Mouse (Mus musculus): ENCODE measurements around the gene Dnttip1.
"Not testable (repeated sequence)": the region's sequence is repeated elsewhere in the genome, so short reads cannot be mapped to it uniquely, and the experiment has no call there.

The Dnttip1 gene

DNA sequence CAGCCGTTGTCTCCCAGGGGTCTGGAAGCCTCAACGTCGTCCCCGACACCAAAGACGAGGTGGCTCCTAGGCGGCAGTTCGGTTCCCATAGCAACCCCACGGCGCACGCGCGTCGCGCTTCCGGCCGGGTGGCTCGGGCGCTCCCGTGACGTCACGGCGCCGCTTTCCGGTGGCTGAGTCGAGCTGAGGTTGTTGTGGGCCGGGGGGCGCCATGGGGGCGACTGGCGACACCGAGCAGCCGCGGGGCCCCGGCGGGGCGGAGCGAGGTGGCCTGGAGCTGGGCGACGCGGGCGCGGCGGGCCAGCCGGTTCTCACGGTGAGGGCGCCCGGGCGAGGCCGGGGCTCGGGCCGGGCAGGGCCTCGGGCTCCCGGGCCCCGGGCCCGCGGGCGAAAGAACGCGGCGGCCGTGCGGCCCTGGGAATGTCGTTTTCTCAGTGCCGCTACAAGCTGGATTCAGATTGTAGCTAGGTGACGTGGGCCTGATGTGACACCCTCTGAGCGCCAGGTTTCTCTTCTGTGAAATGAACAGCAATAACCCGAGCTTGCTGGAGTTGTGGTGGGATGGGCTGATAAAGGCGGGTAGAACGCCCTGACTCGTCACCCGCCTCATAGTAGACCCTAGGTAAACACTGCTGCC, at the start of gene Dnttip1, which contains the start of gene Wfdc3:
Gene Dnttip1, plus strand, starts transcription at position 141 of the 637 bp plus-strand sequence.
Gene Wfdc3, minus strand, starts transcription at position 89 of the 637 bp plus-strand sequence.
- DNase-seq (ENCODE audit: low read depth, low spot score), result peak; percentile 89

DNA sequence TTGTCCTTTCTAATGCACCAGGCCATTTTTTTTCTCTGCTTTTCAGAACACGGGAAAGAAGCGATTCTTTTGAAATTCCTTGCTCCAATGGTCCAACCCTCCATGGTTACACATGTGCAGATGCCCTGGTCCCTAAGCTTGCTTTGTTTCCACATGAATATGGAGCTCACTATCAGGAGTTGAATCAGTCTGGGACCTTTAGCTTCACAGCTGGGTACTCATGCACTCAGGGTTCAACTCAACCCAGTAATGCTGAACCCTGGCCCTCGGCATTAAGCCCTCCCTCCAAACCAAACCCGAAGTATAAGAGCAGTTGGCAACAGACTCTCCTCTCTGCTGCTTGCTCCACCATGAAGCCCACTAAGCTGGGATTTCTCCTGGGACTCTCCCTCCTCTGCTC, 47.6 kb upstream of the Dnttip1 start, which contains the start of gene Spint4:
Gene Spint4, plus strand, starts transcription at position 301 of the 400 bp plus-strand sequence.
- DNase-seq (ENCODE audit: low read depth, low spot score), result no peak

DNA sequence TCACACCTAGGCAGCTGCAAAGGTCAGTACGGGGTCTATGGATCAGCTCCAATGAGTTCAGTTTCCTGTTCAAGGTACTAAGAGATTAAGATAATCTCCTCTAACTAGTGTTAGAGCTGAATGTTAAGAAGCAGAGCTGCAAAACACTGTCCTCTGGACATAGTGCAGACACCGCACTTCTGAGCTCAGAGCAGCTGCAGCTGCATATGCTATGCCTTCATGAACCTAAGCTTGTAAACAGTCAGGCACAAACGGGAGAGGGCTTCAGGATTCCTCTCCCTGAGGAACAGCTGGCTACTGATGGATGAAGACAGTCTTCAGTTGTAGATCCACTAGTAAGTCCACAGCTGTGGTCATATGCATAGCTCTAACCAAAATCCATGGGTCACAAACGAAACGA, 44.8 kb upstream of the Dnttip1 start:
- DNase-seq (ENCODE audit: low read depth, low spot score), result no peak

DNA sequence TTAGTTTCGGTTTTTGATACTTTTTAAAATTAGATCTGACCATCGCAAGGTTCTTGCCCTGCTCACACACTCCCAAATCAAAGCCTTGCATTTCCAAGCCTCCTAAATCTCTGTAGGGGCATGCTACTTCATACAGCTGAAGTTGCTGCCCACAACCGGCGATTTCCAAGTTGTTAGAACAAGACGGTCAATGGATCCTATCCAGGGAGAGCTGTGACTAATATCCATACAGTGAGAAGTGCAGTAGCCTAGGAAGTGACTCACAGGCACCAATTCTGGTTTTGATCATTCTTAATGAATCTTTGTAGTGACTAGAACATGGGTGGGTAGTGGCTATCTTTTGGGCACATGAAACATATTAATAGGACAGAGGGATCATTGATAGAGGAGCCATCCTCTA, 44.0 kb upstream of the Dnttip1 start:
- DNase-seq (ENCODE audit: low read depth, low spot score), result no peak

DNA sequence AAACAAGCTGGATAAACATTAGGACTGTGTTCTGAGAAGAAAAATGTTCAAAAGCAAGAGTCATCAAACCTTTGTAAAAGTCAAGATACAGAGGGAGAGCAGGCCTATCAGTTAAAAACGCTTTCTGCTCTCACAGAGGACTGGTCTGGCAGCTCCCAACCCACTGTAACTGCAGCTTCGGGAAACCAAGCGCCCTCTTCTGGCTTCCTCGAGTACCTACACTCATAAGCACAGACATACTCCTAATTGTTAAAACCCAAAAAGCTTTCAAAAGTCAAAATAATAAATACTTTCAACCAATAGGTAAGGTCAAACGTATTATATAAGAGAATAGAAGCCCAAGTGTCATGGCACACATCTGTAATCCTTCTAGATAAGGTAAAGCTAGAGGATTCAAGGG, 41.5 kb upstream of the Dnttip1 start:
- no peak for DNase-seq (ENCODE audit: low read depth, low spot score)

DNA sequence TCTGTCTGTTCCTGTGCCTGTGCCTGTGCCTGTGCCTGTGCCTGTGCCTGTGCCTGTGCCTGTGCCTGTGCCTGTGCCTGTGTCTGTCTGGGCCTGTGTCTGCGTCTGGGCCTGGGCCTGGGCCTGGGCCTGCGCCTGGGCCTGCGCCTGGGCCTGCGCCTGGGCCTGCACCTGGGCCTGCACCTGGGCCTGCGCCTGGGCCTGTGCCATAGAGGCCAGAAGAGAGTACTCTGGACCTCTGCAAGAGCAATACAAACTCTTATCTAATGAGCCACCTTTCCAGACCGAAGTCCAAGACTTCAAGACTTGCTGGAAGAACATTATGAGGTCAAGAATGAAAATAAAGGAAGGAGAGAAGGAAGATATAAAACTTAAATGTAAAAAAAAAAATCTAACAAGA, 40.5 kb upstream of the Dnttip1 start:
- no peak for DNase-seq (ENCODE audit: low read depth, low spot score)

DNA sequence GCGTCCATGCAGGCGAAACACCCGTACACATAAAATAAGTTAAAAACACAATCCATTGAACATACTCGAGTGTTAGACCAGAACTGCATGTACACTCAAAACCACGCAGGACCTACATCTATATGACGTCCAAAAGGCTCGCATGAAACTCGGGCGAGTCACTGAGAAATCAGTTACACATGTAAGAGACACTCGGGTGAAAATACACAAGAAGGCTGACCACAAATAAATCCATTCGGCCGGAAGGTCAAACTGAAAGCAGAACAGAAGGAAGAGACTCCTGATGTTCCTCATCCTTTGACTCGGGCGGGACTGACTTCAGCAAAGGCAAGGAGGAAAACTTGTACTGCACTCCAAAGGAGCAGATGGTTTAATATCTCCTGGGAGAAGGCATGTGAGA, 39.8 kb upstream of the Dnttip1 start:
- DNase-seq (ENCODE audit: low read depth, low spot score), result no peak

DNA sequence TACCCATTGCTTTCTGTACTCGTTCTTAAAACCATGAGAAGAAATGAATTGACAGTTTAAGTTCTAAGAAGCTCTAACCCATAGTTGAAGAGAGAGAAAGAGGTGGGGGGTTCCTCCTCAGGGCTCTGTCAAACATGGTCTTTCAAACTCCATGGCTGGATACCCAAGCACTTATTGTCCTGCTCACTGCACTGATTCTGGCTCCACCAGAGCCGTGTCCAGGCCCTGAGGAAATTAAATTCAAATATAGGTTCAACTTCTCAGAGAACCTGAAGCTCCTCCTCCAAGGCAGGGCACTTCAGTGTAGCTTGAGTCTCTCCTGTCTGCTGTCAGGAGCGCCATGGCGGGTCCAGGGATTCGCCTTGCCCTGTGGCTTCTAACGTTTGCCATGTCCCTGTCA, 30.8 kb upstream of the Dnttip1 start, which contains the start of gene Spint5:
Gene Spint5, plus strand, starts transcription at position 301 of the 400 bp plus-strand sequence.
- no peak for DNase-seq (ENCODE audit: low read depth, low spot score)

DNA sequence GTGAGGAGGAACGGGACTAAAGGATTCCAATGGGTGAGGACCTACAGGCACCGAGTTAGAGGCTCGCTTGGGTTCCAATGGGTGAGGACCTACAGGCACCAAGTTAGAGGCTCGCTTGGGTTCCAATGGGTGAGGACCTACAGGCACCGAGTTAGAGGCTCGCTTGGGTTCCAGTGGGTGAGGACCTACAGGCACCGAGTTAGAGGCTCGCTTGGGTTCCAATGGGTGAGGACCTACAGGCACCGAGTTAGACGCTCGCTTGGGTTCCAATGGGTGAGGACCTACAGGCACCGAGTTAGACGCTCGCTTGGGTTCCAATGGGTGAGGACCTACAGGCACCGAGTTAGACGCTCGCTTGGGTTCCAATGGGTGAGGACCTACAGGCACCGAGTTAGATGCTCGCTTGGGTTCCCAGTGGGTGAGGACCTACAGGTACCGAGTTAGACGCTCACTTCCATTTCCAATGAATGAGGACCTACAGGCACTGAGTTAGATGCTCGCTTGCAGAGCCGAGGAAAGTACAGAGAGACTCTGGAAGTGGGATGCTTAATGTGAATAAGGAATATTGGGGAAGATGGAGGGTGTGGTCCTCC, 29.5 kb upstream of the Dnttip1 start:
- not testable (repeated sequence) for DNase-seq (ENCODE audit: low read depth, low spot score)

DNA sequence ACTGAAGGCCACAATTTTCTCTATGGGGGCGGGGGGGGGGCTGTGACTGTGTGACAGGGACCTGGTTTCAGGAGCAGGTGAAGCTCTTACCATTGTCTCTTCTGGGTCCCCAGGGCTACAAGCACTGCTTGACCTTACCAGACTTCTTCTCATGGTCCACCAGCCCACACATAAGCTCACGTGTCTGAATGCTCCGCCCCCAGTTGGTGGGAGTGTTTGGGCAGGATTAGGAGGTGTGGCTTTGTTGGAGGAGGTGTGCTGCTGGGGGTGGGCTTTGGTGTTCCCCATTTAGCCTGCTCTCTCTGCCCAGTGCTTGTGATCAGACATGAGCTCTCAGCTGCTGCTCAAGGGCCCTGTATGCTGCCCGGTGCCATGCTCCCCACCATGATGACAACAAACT, 22.5 kb upstream of the Dnttip1 start:
- no peak for DNase-seq (ENCODE audit: low read depth, low spot score)

DNA sequence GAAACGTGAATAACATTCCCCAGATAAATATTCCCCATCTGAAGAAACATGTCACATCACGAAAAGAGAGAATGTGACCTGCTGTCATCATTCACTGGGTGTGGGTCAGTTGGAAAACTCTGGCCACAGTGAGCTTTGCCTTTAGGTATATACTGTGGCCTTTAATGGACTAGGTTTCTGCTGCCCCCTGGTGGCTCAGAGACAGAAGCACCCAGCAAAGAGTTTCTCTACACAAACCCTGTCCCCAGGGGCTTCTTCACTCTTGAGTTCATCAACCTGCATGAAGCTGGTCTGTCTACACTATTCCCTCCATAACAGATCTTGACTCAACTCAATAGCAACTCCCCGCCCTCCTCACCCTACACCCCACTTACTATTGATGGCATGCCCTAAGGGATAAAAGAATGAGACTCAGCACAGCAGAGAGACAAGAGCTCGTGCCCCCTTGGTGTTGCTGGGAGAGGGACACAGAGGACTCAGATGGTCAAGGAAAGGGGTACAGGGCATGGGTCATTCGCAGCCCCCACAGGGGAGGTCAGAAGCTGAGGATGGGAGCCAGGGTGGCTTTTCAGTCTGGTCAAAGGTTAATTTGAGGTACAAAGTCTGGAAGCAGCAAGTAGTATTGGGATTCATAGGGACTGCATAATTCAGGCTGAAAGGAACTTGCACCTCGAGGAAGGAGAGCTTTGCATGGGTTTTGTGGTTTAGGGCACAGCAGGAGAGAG, 19.7 kb upstream of the Dnttip1 start:
- peak; percentile 25 for DNase-seq (ENCODE audit: low read depth, low spot score)

DNA sequence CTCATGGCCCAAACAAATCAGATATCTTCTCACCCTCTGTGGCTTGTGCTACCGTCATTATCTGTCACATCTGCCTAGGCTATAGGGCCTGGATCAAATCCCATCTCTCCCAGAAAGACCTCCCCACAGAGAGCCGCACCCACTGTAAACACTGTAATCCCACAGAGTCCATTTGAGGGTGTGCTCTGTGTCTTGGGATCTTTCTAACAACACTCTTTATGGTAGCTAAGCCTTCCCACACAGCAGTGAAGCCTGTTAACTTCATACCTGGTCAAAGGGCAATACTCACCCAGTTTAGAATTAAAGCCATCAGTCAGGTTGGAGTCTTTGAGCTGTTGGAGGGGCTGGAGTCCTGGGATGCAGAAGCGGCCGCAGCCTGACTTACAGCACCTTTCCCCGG, 14.1 kb upstream of the Dnttip1 start:
- DNase-seq (ENCODE audit: low read depth, low spot score), result no peak

DNA sequence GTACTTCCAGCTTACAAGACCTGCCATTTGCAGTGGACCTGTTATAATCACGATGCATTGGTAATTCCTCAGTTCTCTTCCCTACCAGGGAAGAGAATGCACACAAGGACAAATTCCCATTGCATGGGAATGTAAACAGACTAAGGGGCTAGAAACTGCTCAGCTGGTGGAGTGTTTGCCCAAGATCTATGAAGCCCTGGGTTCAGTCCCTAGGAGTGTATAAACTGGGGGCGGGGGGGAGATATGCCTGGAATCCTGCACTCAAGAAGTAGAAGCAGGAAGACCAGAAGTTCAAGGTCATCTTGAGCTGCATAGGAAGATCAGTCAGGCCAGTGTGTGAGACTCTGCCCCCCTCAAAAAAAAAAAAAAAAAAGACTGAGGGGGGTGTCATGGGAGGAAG, 12.5 kb upstream of the Dnttip1 start:
- DNase-seq (ENCODE audit: low read depth, low spot score), result no peak

DNA sequence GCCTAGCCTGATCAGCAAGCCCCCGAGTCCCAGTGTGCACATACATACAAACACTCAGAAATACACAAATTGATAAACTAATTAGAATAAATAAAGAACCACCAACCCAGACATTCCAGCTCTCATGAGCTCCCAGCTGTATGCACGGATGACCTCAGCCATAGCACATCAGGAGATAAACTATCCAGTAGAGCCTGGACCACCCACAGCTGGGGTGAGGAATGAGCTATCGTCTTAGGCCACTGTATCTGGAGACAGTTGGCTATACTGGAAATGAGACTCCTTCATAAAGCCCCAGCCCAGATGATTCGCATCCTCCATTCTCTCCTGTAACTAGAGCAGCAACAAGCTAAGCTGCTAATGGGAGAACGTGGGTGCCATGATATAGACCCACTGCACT, 10.9 kb upstream of the Dnttip1 start:
- DNase-seq (ENCODE audit: low read depth, low spot score), result no peak

DNA sequence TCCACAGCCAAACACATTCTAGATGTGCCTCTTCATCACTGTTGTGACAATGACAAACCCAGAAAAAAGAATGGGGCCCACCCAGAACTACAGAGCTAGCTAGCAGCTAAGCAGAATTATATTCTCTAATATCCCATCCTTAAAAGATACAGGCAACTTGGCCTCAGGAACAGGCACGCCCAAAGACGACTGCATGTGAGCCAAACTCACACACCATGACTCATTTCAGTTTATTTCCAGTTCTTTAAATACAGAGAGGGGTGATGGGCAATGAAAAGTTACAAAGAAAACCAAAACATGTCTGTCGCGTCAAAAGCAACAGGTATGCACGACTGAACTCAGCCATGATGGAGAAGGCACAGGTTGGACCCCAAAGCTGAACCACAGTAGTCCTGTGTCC, 10.3 kb upstream of the Dnttip1 start:
- no peak for DNase-seq (ENCODE audit: low read depth, low spot score)

DNA sequence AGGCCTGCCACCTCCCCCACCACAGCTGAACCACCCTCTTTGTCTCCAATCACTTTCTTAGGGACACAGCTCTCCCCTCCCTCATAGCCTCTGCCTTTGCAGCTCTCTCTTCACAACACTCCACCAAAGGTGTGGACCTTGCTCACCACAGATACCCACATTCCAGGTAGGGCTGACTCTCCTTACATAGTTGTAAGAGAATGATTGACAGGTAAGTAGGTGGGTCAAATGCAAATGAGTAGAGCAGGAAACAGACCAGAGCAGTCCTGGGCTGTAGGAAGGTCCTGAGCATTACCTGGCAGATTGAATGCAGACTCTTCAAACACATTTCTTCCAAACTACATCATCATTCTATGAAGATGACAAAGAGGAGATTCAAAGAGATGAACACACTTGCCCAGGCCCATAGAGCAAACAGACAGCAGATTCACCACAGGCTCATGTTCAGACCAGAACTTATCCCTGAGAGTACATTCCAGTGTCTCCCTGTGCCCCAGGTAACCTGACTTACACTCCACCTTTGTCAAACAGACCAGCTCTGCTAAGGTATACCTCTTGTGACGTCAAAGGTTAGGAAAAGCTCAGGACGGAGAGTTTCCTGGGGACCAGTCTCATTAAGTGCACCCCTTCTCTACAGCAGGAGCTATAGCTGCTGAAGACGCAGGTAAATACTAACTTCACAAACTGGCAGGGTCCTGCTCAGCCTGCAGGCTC, 8.2 kb upstream of the Dnttip1 start:
- no peak for DNase-seq (ENCODE audit: low read depth, low spot score)

DNA sequence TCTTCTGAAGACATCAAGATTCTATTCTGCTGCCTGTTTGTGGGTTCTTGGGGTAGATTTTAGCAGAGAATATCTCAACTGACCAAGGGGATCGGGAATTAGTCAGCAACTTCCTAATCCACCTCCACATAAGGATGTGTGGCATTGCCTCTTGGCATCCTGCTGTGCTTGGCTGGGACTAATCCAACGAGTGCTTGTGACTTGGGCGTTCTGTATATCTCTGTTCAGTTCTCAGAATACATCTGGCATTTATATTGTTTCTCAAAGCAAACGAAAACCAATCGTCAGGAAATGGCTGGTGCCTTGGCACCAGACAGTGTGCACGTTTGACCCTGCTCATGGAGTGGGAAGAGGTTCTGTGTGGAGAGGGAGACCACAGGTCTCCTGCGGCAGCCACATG, 5.9 kb upstream of the Dnttip1 start:
- DNase-seq (ENCODE audit: low read depth, low spot score), result no peak

DNA sequence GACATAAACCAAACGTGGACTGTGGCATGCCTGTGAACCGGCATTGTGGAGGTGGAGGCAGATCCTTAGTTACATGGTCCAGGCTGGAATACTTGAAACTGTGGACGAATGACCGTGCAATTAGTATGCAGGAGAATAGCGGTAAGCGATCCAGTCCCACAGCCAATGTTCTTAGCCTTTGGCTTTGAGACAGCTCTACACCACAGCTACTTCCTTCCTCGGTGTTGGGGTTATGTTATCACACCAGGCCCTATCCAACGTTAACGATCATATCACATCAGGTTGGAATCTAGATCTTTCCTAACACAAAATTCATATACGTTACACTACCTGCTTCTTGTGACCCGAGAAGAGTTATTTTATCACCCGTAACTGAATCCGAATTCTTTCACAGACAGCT, 796 bp upstream of the Dnttip1 start:
- no peak for DNase-seq (ENCODE audit: low read depth, low spot score)

DNA sequence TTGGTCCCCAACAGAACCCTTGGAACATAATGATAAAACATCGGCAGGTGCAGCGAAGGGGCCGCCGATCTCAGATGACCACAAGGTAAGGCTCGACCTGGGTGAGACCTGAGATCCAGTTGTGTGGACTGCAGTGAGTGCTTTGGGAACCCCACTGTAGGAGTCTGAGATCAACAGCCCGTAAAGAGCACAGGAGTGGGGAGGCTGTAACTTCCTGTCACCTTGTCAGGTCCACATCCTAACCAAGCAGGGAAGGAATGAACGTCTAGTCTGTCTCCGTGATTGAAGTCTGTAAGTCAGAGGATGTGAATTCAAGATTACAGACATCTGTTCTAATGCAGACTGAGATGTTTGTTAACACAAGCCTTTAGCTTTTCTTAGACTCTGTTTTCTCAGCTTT, 910 bp downstream of the Dnttip1 start:
- DNase-seq (ENCODE audit: low read depth, low spot score), result no peak

DNA sequence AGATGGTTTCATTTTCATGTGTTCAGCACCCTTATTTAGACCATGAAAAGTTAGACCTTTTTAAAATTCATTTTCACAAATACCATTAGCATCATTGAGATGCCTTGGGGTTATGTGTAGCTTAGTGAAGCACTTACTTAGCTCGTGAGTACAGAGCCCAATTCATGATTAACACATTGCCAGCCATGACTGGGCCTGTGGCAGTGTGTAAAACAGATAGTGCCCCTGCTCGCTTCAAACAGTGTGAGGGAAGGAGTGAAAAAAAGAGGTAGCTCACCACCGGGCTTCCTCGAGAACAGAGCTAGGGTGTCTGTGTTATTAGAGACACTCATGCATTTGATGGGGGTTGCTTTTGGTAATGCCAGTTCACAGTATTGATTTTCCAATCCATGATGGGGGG, 2.4 kb downstream of the Dnttip1 start:
- DNase-seq (ENCODE audit: low read depth, low spot score), result no peak

DNA sequence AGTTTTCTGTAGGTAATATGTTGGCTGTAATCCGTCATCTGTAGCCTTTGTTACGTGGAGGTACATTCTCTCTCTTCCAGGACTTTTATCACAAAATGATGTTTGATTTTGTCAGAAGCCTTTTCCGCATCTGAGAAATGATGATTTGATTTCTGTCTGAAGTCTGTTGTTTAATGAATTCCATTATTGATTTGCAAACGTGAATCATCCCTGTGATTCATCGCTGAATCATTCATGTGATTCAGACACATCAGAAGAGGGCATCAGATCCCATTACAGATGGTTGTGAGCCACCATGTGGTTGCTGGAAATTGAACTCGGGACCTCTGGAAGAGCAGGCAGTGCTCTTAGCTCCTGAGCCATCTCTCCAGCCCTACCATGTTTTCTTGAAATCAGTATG, 3.2 kb downstream of the Dnttip1 start:
- DNase-seq (ENCODE audit: low read depth, low spot score), result no peak

DNA sequence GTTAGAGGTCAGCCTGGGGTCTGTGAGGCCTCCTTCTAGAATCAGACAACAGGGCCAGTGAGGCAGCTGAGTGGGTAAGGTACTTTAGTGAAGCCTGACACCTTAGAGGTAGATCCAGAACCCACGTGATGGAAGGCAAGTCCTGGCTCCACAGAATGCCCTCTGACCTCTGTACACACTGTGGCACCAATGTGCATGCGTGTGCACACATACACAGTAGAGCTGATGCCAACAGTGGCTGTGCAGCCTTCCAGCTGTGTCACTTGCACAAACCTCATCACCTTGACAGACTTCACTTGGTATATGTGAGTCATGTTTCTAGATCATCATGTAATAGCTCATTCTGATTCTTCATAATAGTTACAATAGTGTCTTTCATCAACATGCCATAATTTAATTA, 6.7 kb downstream of the Dnttip1 start:
- DNase-seq (ENCODE audit: low read depth, low spot score), result no peak

Measured in skeletal muscle tissue, adult 2 months (tissue).